Mouse (Mus musculus): ENCODE data around the gene Uhrf1bp1.
"Not testable (repeated sequence)": the region's sequence is repeated elsewhere in the genome, so short reads cannot be mapped to it uniquely, and the experiment has no call there.

Gene Uhrf1bp1

DNA sequence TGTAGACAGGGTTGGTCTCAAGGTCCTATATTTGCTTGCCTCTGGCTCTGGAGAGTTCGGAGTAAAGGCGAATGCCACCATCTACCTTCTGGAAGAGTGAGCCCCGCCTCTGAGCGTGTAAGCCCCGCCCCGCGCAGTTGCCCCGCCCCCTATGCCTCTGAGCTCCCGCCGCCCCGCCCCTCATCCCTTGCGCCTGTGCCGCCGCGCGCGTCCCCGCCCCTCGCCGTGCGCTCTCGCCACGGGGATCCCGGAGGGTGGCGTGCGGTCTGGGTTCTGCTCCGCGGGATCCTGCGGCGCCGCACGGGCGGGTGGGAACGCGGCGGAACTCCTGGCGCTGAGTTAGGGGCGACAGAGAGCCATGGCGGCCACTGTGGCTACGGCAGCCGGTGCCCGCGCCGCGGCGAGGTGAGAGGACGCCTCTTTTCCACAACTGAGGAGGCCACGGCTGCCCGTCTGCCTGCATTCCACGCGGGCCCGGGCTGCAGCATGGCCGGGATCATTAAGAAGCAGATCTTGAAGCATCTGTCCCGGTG is at the start of gene Uhrf1bp1:
Gene Uhrf1bp1, plus strand, starts transcription at position 177 of the 533 bp plus-strand sequence.
- ATAC-seq (ENCODE audit: low TSS enrichment): peak; percentile 88

DNA sequence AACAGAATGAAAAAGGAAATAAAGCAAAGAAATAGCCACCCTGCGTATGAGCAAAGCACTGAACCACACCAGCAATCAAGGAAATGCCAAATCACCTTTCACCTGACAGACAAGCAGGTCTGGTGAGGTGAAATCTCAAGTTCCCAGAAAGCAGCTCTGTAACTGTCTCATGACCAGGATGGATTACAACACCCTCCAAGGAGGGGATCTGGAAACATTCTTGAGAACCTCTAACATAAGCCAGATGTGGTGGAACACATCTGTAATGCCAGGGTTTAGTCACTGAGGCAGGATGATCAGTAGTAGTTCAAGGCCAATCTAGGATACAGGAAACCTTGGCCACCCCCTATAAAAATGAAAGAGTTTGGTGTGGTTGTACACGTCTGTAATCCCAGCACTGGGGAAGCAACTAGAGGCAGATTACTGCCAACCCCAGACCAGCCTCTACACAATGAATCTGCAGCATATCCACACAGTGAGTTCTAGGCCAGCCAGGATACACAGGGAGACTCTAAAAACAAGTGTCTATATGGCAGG is 48.6 kb upstream of the Uhrf1bp1 start:
- no peak for ATAC-seq (ENCODE audit: low TSS enrichment)

DNA sequence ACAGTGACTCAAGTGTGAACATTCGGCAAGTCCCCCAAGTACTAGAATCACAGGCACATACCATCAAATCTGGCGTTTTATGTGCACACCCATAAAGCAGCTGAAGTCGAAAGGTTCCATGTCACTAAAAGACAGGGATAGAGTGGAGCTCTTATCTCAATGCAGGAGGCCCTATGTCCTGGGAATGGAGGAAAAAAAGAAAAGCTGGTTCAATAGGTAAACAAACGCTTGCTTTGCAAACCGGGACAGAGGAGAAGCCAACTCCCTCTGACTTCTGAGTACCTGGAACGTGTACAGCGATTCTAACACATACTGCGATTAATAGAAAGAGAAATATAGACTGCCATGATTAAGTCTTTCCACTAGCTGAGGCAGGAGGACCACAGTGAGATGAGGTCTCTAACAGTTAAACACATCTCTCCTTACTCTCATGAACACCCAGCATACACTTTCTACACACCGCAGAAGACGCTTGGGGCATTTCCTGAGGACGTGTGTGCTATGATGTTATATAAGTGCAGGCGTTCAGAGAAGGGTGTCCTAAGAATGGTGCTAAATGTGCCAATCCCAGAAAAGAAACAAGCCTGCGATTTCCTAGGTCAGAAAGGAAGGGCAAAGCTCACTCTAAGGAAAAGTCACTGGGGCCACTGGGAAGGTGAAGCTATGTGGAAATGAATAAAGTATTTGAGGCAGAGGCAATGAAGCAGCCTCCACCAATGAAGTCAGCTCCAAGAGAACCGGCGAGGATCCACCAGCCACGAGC is 45.5 kb upstream of the Uhrf1bp1 start:
- no peak for ATAC-seq (ENCODE audit: low TSS enrichment)

DNA sequence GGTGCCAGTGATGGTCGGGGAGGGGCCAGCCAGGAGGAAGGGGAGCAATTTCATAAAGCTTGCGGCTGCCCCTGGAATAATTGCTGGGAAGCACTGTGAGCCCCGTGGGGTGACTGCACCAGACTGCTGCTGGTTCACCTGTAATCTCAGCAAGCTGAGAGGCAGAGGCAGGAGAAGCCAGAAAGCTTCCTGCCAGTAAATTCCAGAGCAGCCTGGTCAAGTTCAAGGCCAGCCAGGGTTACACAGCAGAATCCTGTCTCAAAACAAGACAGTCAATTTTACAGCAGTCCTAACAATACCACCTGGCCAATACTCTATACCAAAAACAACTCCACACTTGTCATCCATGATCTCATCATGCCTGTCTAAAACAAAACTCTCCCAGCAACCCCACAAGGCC is 44.3 kb upstream of the Uhrf1bp1 start:
- ATAC-seq (ENCODE audit: low TSS enrichment): no peak

DNA sequence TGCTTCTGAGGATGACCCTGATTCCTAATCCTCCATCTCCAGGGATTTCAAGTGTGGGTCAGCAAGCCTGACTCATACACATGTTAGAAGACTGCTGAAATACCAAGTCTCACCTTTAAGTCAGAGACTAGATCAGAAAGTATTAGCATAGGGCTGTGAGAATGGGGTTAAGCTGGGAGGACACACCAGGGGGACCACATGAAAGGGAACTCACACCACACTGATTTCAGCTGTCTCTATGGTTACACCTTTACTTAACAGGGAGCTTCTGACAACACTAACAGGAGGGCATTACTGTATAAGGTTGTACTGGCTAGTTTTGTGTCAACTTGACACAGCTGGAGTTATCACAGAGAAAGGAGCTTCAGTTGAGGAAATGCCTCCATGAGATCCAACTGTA is 41.6 kb upstream of the Uhrf1bp1 start:
- no peak for ATAC-seq (ENCODE audit: low TSS enrichment)

DNA sequence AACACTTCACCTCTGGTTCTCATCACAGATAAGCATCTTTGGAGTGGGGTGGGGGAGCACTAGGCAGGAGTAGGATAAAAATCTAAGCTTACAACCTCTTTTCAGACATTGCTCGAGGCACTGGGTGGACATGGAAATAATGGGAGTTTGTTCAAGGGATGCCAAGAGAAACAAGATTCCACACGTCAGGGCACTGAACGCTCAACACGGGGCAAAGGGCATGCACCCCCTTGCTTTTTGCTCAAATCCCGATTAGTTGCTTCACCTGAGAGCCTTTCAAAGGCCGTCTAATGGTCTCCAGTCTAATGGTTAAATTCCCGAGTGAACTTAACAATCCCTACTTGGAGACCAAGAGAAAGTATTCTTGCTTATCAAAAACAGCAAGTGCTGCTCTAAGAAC is 37.2 kb upstream of the Uhrf1bp1 start:
- no peak for ATAC-seq (ENCODE audit: low TSS enrichment)

DNA sequence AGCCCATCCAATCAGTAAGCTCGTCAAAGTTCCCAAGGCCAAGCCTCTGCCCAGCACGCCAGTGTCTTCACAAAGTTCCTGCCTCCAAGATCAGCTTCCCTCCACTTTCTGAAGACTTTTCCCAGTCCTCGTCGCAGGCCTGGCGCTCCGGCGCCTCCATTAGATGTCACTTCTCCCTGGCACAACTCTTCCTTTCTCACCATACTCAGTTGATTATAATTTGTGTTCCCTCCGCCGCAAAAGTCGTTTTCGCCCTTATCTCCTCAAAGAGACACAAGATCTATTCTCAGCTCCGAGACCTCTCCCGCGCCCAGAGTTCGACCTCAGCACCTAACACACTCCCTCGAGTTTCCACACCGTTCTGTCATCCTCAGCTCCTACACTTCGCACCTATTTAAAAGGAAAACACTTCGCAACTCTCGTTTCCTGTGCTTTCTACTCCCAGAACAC is 36.7 kb upstream of the Uhrf1bp1 start:
- ATAC-seq (ENCODE audit: low TSS enrichment): no peak

DNA sequence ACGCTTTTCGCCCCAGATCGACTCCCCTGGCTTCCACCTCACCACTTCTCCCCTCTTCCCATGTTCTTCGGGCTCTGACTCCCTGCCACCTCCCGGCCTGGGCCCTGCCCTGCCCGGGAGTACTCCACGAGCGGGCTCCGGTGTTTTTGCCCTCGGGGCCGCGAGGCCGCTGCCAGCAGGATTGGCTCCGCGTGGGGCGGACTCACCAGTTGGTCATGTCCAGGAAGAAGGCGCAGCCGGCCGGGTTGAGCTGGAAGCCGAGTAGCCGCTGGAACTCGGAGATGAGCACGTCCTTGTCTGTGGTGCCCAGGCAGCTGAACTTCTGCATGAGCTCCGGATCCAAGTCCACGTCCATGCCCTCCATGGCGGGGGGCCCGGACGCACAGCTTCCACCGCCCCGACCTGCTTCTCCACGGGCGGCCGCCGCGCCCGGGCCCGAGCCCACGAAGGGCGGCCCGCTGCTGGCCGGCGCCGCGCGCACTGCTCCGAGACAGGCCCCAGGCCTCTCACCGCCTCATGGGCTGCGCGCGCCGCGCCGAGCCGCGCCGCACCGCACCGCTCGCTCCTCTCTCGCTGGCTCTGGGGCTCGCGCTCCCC is 36.2 kb upstream of the Uhrf1bp1 start:
- ATAC-seq (ENCODE audit: low TSS enrichment): peak; percentile 60

DNA sequence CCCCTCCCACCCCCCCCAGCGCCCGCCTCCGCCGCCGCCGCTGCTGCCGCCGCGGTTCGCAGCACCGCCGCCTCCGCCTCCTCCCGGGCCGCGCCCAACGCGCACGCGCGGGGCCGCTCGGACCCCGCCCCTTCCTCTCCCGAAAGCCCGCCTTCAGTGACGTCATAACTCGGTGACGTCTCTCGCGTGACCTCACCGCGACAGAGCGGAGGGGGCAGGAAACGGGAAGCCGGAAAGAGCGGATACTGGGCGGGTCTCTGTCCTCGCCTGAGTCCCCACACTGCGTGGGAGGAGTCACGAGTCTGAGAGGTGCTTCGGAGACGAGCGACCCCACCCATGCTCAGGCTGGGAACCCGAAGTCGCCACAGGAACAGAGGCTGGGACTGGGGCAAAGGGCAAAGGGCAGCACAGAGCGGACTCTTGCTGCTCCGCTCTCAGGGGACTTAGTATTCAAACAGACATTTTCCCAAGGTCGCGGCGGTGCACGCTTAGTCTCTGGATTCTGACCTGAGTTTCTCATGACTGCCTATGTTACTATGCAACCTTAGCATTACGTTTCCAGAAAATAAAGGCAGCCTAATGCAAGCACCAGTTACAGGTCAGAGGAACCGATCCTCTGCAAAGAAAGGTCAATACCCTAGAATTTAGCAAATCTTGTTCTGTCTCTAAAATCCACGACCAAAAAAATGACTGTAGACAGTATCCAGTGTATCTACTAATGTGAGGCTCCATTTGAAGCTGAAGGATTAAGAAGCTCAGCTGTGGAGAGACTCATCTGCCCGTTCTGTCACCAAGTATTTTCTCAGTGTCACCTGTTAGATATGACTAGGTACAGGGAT is 35.5 kb upstream of the Uhrf1bp1 start, which contains the start of gene D17Wsu92e:
Gene D17Wsu92e, minus strand, starts transcription at position 81 of the 839 bp plus-strand sequence.
- ATAC-seq (ENCODE audit: low TSS enrichment): peak; percentile 93

DNA sequence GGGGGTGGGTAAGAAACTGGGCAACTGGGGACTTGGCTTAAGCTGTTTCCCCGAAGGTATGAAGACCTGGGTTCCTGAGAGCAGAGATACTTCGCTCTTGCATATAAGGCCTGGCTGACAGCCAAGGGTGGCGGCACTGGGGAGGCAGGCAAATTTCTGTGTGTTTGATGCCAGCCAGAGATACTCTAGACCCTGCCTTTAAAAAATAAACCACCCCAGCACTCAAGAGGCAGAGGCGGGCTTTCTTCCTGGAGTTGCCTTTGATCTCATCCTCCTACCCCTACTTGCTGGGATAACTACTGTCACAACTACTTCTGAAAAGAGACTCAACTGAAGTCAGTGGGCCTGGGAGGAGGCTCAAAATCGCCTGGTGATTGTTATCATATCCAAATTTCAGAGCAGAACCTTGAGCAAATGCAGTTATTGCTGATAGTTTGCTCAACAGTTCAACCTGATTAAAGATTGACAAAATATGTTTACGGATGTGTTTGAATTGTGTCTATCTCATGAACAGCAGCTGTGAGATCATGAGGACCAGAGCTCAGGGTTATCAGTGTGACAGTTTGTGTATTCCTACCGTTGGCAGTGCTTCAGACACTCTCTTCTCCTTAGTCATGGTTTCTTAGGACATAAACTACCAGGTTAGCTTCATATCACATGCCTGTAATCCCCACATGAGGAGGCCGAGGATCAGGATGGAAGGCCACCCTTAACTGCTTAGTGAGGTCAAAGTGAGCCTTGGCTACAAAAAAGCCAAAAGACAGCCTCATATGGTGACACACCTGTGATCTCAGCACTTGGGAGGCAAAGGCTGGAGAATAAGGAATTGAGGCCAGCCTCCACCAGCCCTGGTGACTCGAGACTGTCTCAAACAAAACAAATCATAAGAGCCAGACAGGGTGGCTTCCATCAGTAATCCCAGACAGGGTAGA is 34.6 kb upstream of the Uhrf1bp1 start:
- no peak for ATAC-seq (ENCODE audit: low TSS enrichment)

DNA sequence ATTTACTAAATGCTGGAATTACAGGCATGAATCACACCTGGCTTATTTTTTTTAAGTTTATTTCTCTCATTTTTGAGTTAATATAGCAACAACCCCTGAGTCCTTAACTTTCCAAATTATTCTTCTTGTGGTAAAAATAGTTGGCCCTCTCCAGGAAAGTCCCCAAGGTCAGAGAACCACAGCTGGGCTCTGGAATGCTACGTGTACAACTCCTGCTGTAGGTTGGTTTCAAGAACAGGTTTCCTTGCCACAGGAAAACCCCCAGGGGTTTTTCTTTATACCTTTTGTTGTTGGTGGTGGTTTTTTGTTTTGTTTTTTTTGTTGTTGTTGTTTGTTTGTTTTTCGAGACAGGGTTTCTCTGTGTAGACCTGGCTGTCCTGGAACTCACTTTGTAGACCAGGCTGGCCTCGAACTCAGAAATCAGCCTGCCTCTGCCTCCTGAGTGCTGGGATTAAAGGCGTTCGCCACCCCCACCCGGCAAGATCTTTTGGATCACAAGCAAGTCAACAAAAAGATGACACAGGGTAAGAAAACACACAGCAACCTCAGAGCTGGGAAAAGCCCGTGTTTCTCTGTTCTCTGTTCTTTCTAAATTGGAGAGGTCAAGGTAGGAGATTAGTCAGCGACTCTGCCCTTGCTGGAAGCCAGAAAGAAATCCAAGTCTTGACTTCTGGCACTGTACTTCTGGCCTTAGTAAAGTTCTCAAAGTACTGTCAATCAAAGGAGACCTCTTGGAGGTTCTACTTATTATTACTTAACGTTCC is 32.9 kb upstream of the Uhrf1bp1 start:
- ATAC-seq (ENCODE audit: low TSS enrichment): no peak

DNA sequence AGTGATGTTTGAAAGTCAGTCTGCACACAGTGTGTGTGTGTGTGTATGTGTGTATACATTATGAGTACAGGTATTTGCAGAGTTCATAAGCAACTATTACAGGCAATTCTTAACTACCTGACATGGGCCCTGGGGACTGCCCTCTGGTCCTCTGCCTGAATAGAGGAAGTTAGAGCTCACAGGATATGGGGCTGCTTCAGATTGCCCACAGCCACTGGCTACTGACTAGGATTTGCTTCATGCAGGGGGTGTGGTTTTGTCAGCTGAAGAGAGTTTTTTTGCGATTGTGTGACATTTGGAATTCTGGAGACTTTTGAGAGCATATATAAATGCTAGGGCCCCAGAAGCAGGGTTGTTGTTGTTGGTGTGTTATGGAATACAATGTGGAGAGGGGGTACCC is 31.3 kb upstream of the Uhrf1bp1 start:
- no peak for ATAC-seq (ENCODE audit: low TSS enrichment)

DNA sequence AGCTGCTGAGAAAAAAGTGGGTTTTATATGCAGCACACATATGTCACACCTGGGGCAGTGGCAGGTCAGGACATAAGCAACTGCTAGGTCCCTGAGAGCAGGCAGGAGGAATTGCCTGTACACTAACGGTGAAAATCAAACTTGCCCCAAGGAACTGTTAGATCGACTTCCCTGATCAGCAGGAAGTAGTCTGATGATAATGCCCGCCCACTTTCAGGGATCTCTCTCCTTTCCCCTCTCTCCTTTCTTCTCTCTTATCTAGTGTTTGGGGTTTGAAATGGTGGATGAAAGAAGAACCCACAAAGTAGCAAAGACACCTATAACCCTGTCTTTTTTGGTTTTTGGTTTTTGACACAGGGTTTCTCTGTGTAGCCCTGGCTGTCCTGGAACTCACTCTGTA is 30.7 kb upstream of the Uhrf1bp1 start:
- no peak for ATAC-seq (ENCODE audit: low TSS enrichment)

DNA sequence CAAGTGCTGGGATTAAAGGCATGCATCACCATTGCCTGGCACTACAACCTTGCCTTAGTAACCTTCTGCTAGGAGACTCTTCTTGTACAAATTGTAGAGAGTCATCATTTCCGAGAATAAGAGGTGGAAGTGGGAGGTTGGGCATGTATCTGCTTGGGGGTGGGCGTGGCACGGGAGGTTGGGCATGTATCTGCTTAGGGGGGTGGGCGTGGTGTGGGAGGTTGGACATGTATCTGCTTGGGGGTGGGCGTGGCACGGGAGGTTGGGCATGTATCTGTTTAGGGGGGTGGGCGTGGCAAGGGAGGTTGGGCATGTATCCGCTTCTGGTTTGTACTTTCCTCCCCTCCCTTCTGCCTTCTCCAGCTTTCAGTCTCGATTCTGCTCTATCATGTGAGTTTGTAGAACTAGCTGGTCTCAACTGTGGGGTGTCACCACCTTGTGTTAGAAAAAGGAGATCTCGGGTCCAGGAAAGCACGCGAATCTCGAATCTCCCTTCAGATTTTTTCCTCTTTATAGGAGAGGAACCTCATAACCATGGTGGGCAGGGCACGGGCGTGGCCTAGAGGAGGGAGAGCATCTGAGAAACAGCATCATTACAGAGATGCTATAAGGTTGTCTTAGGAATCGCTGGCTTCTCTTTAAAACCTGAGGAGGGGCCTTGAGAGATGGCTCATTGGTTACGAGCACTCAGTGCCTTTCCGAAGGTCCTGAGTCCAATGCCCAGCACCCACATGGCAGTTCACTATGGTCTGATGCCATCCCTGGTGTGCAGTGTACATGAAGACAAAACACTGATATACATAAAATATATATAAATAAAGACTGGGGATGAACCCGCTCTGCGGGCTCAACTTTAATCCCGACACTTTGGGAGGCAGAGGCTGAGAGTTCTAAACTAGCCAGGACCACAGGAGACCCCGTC is 30.0 kb upstream of the Uhrf1bp1 start:
- ATAC-seq (ENCODE audit: low TSS enrichment): no peak

DNA sequence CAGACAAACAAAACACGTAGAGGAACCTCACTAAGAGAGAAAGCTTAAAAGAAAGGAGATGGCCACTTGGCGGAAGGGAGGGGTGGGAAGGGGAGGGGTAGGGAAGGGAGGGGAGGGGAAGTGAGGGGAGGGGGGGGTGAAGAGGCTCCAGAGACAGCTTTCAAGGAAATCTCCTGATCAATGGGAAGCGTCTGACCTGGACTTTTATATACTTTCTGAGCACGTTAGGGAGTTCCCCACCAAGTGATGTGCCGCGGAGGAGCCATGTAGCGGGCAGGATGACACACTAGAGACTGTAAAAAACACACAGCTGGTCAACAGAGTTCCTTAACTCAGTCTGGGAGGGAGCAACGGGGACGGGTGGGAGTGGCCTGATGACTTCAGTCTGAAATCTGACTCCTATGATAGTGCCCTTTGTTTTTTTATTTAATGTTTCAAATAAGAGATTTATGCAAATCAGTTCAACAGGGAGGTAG is 29.3 kb upstream of the Uhrf1bp1 start:
- ATAC-seq (ENCODE audit: low TSS enrichment): no peak

DNA sequence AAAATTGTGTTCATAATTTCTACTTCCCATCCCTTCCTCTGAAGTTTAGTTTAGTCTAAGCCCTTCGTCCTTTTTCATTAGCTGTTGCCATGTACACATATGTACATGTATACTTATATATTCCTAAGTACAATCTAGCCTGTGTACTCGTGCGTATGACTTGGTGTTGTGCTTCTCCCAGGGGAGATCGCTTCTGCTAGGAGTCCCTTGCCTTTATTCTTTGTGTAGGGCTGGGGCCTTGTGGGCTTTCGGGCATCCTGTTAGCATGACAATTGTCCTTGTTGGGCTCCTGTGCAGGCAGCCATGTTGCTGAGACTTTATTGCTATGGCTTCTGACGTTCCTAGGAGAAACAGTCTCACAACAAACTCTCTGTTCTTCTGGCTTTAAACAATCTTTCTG is 28.7 kb upstream of the Uhrf1bp1 start:
- no peak for ATAC-seq (ENCODE audit: low TSS enrichment)

DNA sequence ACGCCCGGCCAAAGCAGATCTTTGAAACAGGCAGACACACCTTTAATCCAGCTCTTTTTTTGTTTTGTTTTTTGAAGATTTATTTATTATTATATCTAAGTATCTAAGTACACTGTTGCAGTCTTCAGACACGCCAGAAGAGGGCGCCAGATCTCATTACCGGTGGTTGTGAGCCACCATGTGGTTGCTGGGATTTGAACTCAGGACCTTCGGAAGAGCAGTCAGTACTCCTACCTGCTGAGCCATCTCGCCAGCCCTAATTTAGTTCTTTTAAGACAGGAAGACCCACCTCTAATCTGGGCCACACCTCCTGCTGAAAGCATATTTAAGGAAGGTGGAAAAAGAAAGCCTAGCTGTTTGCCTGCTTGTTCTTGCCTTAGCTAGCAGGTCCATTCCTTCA is 25.8 kb upstream of the Uhrf1bp1 start:
- no peak for ATAC-seq (ENCODE audit: low TSS enrichment)

DNA sequence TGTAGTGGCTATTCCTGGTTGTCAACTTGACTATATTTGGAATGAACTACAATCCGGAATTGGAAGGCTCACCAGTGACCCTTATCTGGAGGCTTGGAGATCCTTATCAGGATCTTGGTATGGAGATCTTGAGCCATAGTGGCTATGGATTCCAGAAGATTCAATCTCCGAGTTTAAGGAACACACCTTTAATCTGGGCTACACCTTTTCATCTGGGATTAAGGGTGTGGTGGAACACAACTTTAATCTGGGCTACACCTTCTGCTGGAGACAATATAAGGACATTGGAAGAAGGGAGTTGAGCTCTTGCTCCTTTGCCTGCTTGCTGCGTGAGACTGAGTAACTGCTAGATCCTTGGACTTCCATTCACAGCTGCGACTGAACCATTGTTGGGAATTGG is 18.4 kb upstream of the Uhrf1bp1 start, which contains the start of gene Snrpc:
Gene Snrpc, plus strand, starts transcription at position 301 of the 400 bp plus-strand sequence.
- not testable (repeated sequence) for ATAC-seq (ENCODE audit: low TSS enrichment)

Data from frontal cortex, adult (tissue).